Mouse (Mus musculus) heart, postnatal 0 days (tissue): ENCODE measurements at regions not wholly inside any gene's neighbourhood (a gene's known extent, or its start where the extent isn't known, plus 50 kb on each side); places are given as distances from the start of the nearest gene placed in this dataset.

ENCODE experiments used
- ATAC-seq: fragments of 200-750 bp; cut with Nextera tagmentation; 2 replicates; pipeline ENCODE4 v1.8.0; 2017; ENCODE audit warnings: low read depth, moderate number of reproducible peaks, moderate library complexity; ENCODE audit not compliant: insufficient read depth
- DNase-seq: peaks from one replicate; pipeline ENCODE4 v3.0.0-alpha.2; 2016; ENCODE audit warnings: low spot score
- H3K27ac ChIP-seq: fragments of 300-500 bp; sonication (generic); 2 replicates; pipeline ENCODE4 v1.5.1; 2014; ENCODE audit warnings: low read depth, mild to moderate bottlenecking
- H3K27me3 ChIP-seq: fragments of 300-500 bp; sonication (generic); 2 replicates; pipeline ENCODE4 v1.6.1; 2014; ENCODE audit warnings: low read length, mixed read lengths; ENCODE audit not compliant: control insufficient read depth, insufficient read depth
- H3K36me3 ChIP-seq: fragments of 300-500 bp; sonication (generic); replicated peaks from 2 replicates; pipeline ENCODE4 v1.6.1; 2014; ENCODE audit warnings: low read length, mixed read lengths; ENCODE audit not compliant: control insufficient read depth, insufficient read depth
- H3K4me1 ChIP-seq: fragments of 300-500 bp; sonication (generic); 2 replicates; pipeline ENCODE4 v1.6.1; 2014; ENCODE audit warnings: antibody characterized with exemption; ENCODE audit not compliant: control insufficient read depth, insufficient read depth
- H3K4me2 ChIP-seq: fragments of 300-500 bp; sonication (generic); 2 replicates; pipeline ENCODE4 v1.6.1; 2014; ENCODE audit warnings: low read depth, mild to moderate bottlenecking, low read length, moderate library complexity
- H3K4me3 ChIP-seq: fragments of 300-500 bp; sonication (generic); 2 replicates; pipeline ENCODE4 v1.5.1; 2014; ENCODE audit warnings: low read depth, low read length
- H3K9ac ChIP-seq: fragments of 300-500 bp; sonication (generic); replicated peaks from 2 replicates; pipeline ENCODE4 v1.6.1; 2014; ENCODE audit warnings: low read depth, low read length, mixed read lengths
- H3K9me3 ChIP-seq: fragments of 300-500 bp; sonication (generic); replicated peaks from 2 replicates; pipeline ENCODE4 v1.6.1; 2016; ENCODE audit warnings: low read length; ENCODE audit not compliant: control insufficient read depth
- CTCF ChIP-seq: IDR thresholded peaks from 2 replicates; pipeline ENCODE4 v1.5.1; 2016; ENCODE audit warnings: antibody characterized with exemption, control low read depth, low read depth
- EP300 ChIP-seq: IDR thresholded peaks from 2 replicates; pipeline ENCODE4 v1.6.1; 2016; ENCODE audit warnings: antibody characterized with exemption, low read depth
- WGBS: fragments of 180-500 bp; shearing (Covaris S2); extraction: QIAGEN DNeasy Blood & Tissue Kit; methylation state at CpG from one replicate; pipeline ENCODE4 v1.1.7; 2014; 5-methylcytosine and 5-hydroxymethylcytosine counted together

GRCm38 (mm10) chr1:137453446-137454208 is 493.4 kb upstream of the Nr5a2 start:
- H3K4me1 ChIP-seq = no peaks in the 10 kb centered on the region
- no peak overlapping the region for H3K9ac ChIP-seq
- DNase-seq = no peak
- H3K27me3 ChIP-seq = no peaks in the 10 kb centered on the region
- 61% methylated on average over 7 of the region's 7 CpGs for WGBS
- no peak overlapping the region for H3K4me3 ChIP-seq
- H3K27ac ChIP-seq = peak overlapping the region; percentile 34; the same call in 1 of the 2 replicates
- no peaks in the 10 kb centered on the region for H3K9me3 ChIP-seq
- ATAC-seq = no peak
- no peak for TF ChIP-seq EP300
- no peak for TF ChIP-seq CTCF
- no peak overlapping the region for H3K4me2 ChIP-seq
- H3K36me3 ChIP-seq = no peaks in the 10 kb centered on the region

DNA sequence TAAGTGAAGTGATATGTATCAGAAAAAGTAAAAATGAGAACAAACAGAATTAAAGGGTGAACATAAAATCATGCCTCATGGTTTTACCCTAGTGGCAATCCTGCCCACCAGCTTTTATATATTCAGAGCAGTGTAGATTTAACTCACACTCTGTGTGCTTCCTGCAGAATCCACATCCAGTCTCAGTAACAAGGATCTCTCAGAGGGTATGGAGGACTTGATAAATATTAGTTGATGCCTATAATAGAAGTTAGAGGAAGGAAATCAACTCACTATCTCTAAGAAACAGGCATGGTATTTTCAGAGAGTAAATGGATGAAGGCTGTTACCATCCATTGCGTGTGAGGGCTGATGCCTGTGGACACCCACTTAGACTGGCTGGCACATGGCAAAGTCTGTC is 492.5 kb upstream of the Nr5a2 start:
- H3K4me3 ChIP-seq = no peak overlapping the region
- ATAC-seq = no peak
- H3K36me3 ChIP-seq = no peaks in the 10 kb centered on the region
- no peak for DNase-seq
- TF ChIP-seq CTCF = no peak
- TF ChIP-seq EP300 = no peak
- H3K4me2 ChIP-seq = no peak overlapping the region
- H3K9ac ChIP-seq = no peak overlapping the region
- no peaks in the 10 kb centered on the region for H3K4me1 ChIP-seq
- no peaks in the 10 kb centered on the region for H3K27me3 ChIP-seq
- no peaks in the 10 kb centered on the region for H3K9me3 ChIP-seq
- no peak overlapping the region for H3K27ac ChIP-seq
- 50% methylated on average over 1 of the region's 1 CpGs for WGBS

GRCm38 (mm10) chr1:137446497-137446896 is 486.2 kb upstream of the Nr5a2 start:
- WGBS = 64% methylated on average over 3 of the region's 3 CpGs
- no peak overlapping the region for H3K27ac ChIP-seq
- no peak overlapping the region for H3K4me2 ChIP-seq
- no peaks in the 10 kb centered on the region for H3K36me3 ChIP-seq
- DNase-seq = no peak
- H3K4me3 ChIP-seq = no peak overlapping the region
- no peaks in the 10 kb centered on the region for H3K27me3 ChIP-seq
- TF ChIP-seq EP300 (no peak), CTCF (no peak)
- H3K9me3 ChIP-seq = no peaks in the 10 kb centered on the region
- no peak for ATAC-seq
- no peaks in the 10 kb centered on the region for H3K4me1 ChIP-seq
- H3K9ac ChIP-seq = no peak overlapping the region

GRCm38 (mm10) chr1:137428110-137428509 is 467.9 kb upstream of the Nr5a2 start:
- Histone ChIP-seq H3K4me1 (peaks cover 4% of the 10 kb centered on the region), H3K9me3 (no peaks in the 10 kb centered on the region), H3K27ac (no peak overlapping the region), H3K4me2 (no peak overlapping the region), H3K36me3 (no peaks in the 10 kb centered on the region), H3K4me3 (no peak overlapping the region), H3K27me3 (no peaks in the 10 kb centered on the region), H3K9ac (no peak overlapping the region)
- ATAC-seq = no peak
- TF ChIP-seq CTCF (no peak), EP300 (no peak)
- WGBS = 86% methylated on average over 1 of the region's 1 CpGs
- no peak for DNase-seq

GRCm38 (mm10) chr1:137418388-137418787 is 458.1 kb upstream of the Nr5a2 start:
- H3K9me3 ChIP-seq = no peaks in the 10 kb centered on the region
- ATAC-seq = no peak
- no peaks in the 10 kb centered on the region for H3K36me3 ChIP-seq
- H3K27me3 ChIP-seq = no peaks in the 10 kb centered on the region
- H3K4me1 ChIP-seq = no peaks in the 10 kb centered on the region
- no peak overlapping the region for H3K4me2 ChIP-seq
- no peak overlapping the region for H3K4me3 ChIP-seq
- no peak overlapping the region for H3K27ac ChIP-seq
- no peak for TF ChIP-seq EP300
- no peak for TF ChIP-seq CTCF
- 75% methylated on average over 3 of the region's 3 CpGs for WGBS
- DNase-seq = no peak
- no peak overlapping the region for H3K9ac ChIP-seq

- DNase-seq (no peak), ATAC-seq (no peak)
- H3K27me3 ChIP-seq = no peaks in the 10 kb centered on the region
- H3K27ac ChIP-seq = no peak overlapping the region
- H3K4me1 ChIP-seq = no peaks in the 10 kb centered on the region
- TF ChIP-seq EP300 (no peak), CTCF (no peak)
- H3K9ac ChIP-seq = no peak overlapping the region
- H3K36me3 ChIP-seq = no peaks in the 10 kb centered on the region
- H3K4me2 ChIP-seq = no peak overlapping the region
- no peak overlapping the region for H3K4me3 ChIP-seq
- H3K9me3 ChIP-seq = no peaks in the 10 kb centered on the region
Measured at GRCm38 (mm10) chr1:137396736-137397135, 436.5 kb upstream of the Nr5a2 start.
